Mouse (Mus musculus): ENCODE data around the gene Rtn4. TPM values are rescaled to one million over a fixed set of nuclear protein-coding genes. Genes with fewer than 3 reads are reported as not detected.

Gene Rtn4
- polyA plus RNA-seq, 1 experiment: 128 TPM

- TF ChIP-seq POLR2A (IDR thresholded peaks at IDR 0.05; ENCODE audit: borderline replicate concordance, control insufficient read depth, low read depth, low read length): no peak
- Histone ChIP-seq H3K4me1 (ENCODE audit: control insufficient read depth, insufficient read depth, low read length) (no peaks in the 10 kb centered on the region), H3K27ac (ENCODE audit: control insufficient read depth, insufficient read depth, low read depth, low read length, poor library complexity) (no peak overlapping the region), H3K4me3 (replicated peaks; ENCODE audit: control insufficient read depth, low read depth, low read length) (no peak overlapping the region)
- 74% methylated on average over 2 of the region's 2 CpGs for WGBS
Observed at GRCm38 (mm10) chr11:29673359-29673758, 19.4 kb upstream of the Rtn4 start.

DNA sequence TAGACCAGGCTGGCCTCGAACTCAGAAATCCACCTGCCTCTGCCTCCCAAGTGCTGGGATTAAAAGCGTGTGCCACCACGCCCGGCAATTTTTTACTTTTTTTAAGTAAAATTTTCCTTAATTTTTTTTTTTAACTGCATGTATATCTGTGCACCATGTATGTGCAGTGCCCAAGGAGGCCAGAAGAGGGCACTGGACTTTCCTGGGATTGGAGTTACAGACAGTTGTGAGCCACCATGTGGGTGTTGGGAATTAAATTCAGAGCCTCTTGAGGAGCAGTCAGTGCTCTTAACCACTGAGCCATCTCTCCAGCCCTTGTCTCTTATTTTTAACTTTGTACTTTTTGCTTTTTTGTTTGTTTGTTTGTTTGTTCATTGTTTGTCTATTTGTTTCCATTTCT is 16.0 kb upstream of the Rtn4 start:
- Histone ChIP-seq H3K4me3 (replicated peaks; ENCODE audit: control insufficient read depth, low read depth, low read length) (no peak overlapping the region), H3K27ac (ENCODE audit: control insufficient read depth, insufficient read depth, low read depth, low read length, poor library complexity) (no peak overlapping the region), H3K4me1 (ENCODE audit: control insufficient read depth, insufficient read depth, low read length) (no peaks in the 10 kb centered on the region)
- 89% methylated on average over 4 of the region's 4 CpGs for WGBS
- TF ChIP-seq CTCF (IDR thresholded peaks at IDR 0.05; ENCODE audit: control insufficient read depth, insufficient read depth, low read length) (peak; percentile 37; the same call in 1 of the 2 replicates), POLR2A (IDR thresholded peaks at IDR 0.05; ENCODE audit: borderline replicate concordance, control insufficient read depth, low read depth, low read length) (no peak)

- TF ChIP-seq CTCF (IDR thresholded peaks at IDR 0.05; ENCODE audit: control insufficient read depth, insufficient read depth, low read length) (no peak), POLR2A (IDR thresholded peaks at IDR 0.05; ENCODE audit: borderline replicate concordance, control insufficient read depth, low read depth, low read length) (no peak)
- Histone ChIP-seq H3K4me1 (ENCODE audit: control insufficient read depth, insufficient read depth, low read length) (no peaks in the 10 kb centered on the region), H3K27ac (ENCODE audit: control insufficient read depth, insufficient read depth, low read depth, low read length, poor library complexity) (no peak overlapping the region), H3K4me3 (replicated peaks; ENCODE audit: control insufficient read depth, low read depth, low read length) (no peak overlapping the region)
- 75% methylated on average over 3 of the region's 3 CpGs for WGBS
Observed at GRCm38 (mm10) chr11:29679942-29680341, 12.8 kb upstream of the Rtn4 start.

GRCm38 (mm10) chr11:29680771-29681170 is 12.0 kb upstream of the Rtn4 start:
- H3K4me3 ChIP-seq (replicated peaks; ENCODE audit: control insufficient read depth, low read depth, low read length): no peak overlapping the region
- TF ChIP-seq POLR2A (IDR thresholded peaks at IDR 0.05; ENCODE audit: borderline replicate concordance, control insufficient read depth, low read depth, low read length) (no peak), CTCF (IDR thresholded peaks at IDR 0.05; ENCODE audit: control insufficient read depth, insufficient read depth, low read length) (no peak)
- H3K27ac ChIP-seq (ENCODE audit: control insufficient read depth, insufficient read depth, low read depth, low read length, poor library complexity): no peak overlapping the region
- H3K4me1 ChIP-seq (ENCODE audit: control insufficient read depth, insufficient read depth, low read length): no peaks in the 10 kb centered on the region
- WGBS: 75% methylated on average over 3 of the region's 3 CpGs

DNA sequence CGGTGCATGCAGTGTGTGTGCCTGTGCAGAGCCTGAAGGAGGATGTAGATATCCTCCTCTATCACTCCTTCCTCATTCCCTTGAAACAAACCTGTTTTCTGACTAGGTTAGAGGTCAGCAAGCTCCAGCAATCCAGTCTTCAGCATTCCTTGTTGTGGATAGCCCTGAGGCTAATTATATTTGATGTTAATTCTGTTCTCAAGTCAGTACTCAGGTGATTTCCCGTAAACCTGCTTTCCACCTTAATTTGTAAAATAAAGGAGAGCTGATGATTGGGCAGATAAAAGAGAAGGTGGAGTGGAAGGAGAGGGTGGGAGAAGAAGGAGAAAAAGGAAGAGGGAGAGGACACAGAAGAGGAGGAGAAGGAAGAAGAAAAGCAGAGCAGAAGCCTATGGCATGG is 8.5 kb upstream of the Rtn4 start:
- WGBS: 68% methylated on average over 2 of the region's 2 CpGs
- no peak overlapping the region for H3K4me3 ChIP-seq (replicated peaks; ENCODE audit: control insufficient read depth, low read depth, low read length)
- no peak overlapping the region for H3K27ac ChIP-seq (ENCODE audit: control insufficient read depth, insufficient read depth, low read depth, low read length, poor library complexity)
- no peaks in the 10 kb centered on the region for H3K4me1 ChIP-seq (ENCODE audit: control insufficient read depth, insufficient read depth, low read length)
- TF ChIP-seq POLR2A (IDR thresholded peaks at IDR 0.05; ENCODE audit: borderline replicate concordance, control insufficient read depth, low read depth, low read length): no peak
- no peak for TF ChIP-seq CTCF (IDR thresholded peaks at IDR 0.05; ENCODE audit: control insufficient read depth, insufficient read depth, low read length)

DNA sequence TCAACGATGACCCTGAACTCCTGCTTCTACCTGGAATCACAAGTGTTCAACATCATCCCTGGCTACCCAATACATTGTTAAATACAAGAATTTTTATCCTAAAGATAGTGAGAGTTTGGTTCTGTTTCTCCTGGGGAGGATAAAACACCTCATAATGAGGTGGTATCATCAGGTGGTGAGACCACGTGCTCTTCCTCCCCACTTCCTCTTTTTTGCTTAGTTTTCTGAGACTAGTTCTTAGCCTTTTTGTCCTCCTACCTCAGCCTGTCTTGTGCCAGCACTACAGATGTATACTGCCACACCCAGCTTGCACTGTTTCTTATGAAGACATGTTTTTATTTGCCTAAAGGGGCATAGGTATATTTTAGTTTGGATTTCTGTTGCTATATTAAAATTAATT is 6.6 kb upstream of the Rtn4 start:
- H3K4me1 ChIP-seq (ENCODE audit: control insufficient read depth, insufficient read depth, low read length): no peaks in the 10 kb centered on the region
- TF ChIP-seq POLR2A (IDR thresholded peaks at IDR 0.05; ENCODE audit: borderline replicate concordance, control insufficient read depth, low read depth, low read length): no peak
- TF ChIP-seq CTCF (IDR thresholded peaks at IDR 0.05; ENCODE audit: control insufficient read depth, insufficient read depth, low read length): no peak
- no peak overlapping the region for H3K27ac ChIP-seq (ENCODE audit: control insufficient read depth, insufficient read depth, low read depth, low read length, poor library complexity)
- no peak overlapping the region for H3K4me3 ChIP-seq (replicated peaks; ENCODE audit: control insufficient read depth, low read depth, low read length)
- 38% methylated on average over 2 of the region's 2 CpGs for WGBS

DNA sequence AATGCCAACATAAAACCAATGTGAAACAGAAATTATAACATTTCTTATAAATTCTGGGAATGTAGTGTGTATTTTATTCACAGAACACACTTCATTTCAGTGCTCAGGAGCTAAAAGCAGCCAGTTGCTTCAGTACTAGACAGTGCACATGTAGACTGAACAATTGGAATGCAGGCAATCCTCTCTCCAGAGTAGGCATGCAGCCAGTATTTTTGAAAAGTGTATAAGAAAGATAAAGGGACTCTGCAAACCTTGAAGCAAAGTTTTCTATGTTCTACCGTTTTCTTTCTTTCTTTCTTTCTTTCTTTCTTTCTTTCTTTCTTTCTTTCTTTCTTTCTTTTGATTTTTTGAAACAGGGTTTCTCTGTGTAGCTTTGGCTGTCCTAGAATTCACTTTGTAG is 1.2 kb upstream of the Rtn4 start:
- no peak overlapping the region for H3K27ac ChIP-seq (ENCODE audit: control insufficient read depth, insufficient read depth, low read depth, low read length, poor library complexity)

DNA sequence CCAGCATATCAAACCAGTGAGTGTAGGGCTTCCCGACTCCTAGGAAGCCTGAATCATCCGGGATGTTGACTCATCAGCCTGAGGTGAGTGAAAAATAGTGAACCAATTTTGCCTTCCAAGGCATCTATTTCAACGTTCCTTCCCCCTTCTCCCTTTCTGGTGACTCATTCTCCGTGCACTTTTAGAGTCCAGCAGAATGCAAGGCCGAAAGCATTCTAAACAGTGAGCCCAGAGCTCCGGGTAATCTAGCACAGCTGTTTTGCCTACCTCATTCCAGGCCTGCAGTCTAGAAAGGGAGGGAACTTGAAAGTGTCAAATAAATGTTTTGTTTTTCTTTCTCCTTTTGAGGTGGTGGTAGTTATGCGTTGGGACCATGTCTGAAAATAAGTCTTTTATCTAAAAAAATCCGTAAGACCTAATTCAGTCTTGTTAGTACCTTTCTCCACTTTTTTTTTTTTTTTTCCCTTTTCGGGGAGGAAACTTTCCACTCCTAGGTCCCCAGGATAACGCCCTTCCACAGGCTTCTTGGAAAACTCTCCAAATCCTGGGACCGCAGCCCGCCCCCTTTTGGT is 550 bp upstream of the Rtn4 start:
- Histone ChIP-seq H3K4me3 (replicated peaks; ENCODE audit: control insufficient read depth, low read depth, low read length) (no peak overlapping the region), H3K4me1 (ENCODE audit: control insufficient read depth, insufficient read depth, low read length) (no peaks in the 10 kb centered on the region), H3K27ac (ENCODE audit: control insufficient read depth, insufficient read depth, low read depth, low read length, poor library complexity) (no peak overlapping the region)
- WGBS: 15% methylated on average over 12 of the region's 12 CpGs
- TF ChIP-seq CTCF (IDR thresholded peaks at IDR 0.05; ENCODE audit: control insufficient read depth, insufficient read depth, low read length) (peak; percentile 22; the same call in 1 of the 2 replicates), POLR2A (IDR thresholded peaks at IDR 0.05; ENCODE audit: borderline replicate concordance, control insufficient read depth, low read depth, low read length) (no peak)

More for the DNA sequence above, 1.2 kb upstream of the Rtn4 start:
- Histone ChIP-seq H3K4me1 (ENCODE audit: control insufficient read depth, insufficient read depth, low read length) (no peaks in the 10 kb centered on the region), H3K4me3 (replicated peaks; ENCODE audit: control insufficient read depth, low read depth, low read length) (no peak overlapping the region)
- 69% methylated on average over 1 of the region's 1 CpGs for WGBS
- TF ChIP-seq CTCF (IDR thresholded peaks at IDR 0.05; ENCODE audit: control insufficient read depth, insufficient read depth, low read length) (no peak), POLR2A (IDR thresholded peaks at IDR 0.05; ENCODE audit: borderline replicate concordance, control insufficient read depth, low read depth, low read length) (no peak)
